Mouse (Mus musculus) embryonic fibroblast, embryonic 13.5 days (primary cell): Measurements from ENCODE around the gene Defb19.

ENCODE experiments used
- CTCF ChIP-seq: IDR thresholded peaks from 2 replicates; pipeline ENCODE4 v1.5.1; 2011; ENCODE audit warnings: mild to moderate bottlenecking, control low read depth, low read length, moderate library complexity, borderline replicate concordance; ENCODE audit not compliant: insufficient read depth
- POLR2A ChIP-seq: IDR thresholded peaks from 2 replicates; pipeline ENCODE4 v1.6.1; 2011; ENCODE audit warnings: low read depth, mild to moderate bottlenecking, control low read depth, low read length, moderate library complexity

GRCm38 (mm10) chr2:152607746-152608145 is 27.6 kb upstream of the Defb19 start:
- TF ChIP-seq CTCF (no peak), POLR2A (no peak)
